Mouse (Mus musculus) spleen, postnatal 36 days (tissue): Measurements from ENCODE around the gene Zfp354a.
"Not testable (repeated sequence)": the region's sequence is repeated elsewhere in the genome, so short reads cannot be mapped to it uniquely, and the experiment has no call there.

Experiments
- DNase-seq, 2 experiments: peaks; one replicate each; pipeline ENCODE4 v3.0.0; 2022; ENCODE audit warnings: low spot score in 2 of 2, mixed read lengths in 1 of 2

Gene Zfp354a

GRCm38 (mm10) chr11:51059151-51059571, at the start of gene Zfp354a:
Zfp354a (plus strand) TSS chr11:51059257.
- DNase-seq: no peak

DNA sequence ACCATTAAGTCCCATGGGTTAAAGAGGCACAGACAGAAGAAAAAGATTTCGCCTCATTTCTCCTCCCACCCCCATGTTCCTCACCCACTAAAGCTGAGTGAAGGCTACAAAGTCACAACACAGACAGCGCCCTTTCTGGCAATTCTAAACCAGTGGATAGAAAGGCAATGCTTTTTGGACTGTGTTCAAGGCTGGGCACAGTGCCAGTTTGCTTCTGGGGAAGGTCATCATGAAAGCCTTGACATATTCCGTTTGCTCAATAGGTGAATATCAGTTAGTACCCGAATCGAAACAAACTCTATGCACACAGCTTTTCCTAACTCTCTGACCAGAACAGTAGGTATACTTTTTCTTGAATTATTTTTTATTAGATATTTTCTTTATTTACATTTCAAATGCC, 47.2 kb upstream of the Zfp354a start:
- no peak for DNase-seq

DNA sequence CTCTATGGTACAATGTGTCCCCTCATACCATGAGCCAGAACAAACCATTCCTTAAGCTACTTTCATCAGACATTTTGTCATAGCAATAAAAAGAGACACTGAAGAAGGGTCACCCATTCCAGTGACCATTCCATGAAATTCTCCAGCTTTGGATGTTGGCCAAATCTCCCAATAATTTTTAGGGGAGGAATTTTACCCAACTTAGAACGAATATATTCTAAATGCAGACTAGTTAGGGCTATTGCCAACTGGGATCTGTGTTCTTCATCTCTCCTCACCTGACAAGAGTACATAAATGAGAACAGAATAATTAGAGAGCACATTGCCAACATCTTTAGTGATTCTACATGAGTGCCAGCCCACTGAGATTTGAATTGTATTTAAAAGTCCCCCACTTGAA, 45.1 kb upstream of the Zfp354a start, which contains the start of gene Olfr54:
Olfr54 (plus strand) TSS at position 301 of the 400 bp plus-strand sequence.
- no peak for DNase-seq

DNA sequence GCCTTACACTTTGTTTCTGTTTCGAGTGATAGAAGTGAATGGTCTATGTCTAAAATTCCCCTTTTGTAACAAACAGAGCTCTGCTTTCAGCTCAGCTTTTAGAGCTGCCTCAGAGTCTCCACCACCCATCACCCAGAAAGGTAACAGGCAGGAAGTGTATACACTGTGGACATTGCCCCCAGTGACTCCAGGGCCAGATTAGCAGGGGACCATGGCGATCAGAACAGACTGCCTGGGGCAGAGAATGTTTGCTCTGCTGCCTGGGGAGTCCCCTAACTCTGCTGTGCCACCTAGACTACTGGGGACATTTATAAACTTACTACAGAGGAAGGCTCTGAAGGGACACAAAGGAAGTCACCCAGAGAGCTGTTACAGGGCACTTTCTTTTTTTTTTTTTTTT, 42.7 kb upstream of the Zfp354a start:
- DNase-seq: no peak

DNA sequence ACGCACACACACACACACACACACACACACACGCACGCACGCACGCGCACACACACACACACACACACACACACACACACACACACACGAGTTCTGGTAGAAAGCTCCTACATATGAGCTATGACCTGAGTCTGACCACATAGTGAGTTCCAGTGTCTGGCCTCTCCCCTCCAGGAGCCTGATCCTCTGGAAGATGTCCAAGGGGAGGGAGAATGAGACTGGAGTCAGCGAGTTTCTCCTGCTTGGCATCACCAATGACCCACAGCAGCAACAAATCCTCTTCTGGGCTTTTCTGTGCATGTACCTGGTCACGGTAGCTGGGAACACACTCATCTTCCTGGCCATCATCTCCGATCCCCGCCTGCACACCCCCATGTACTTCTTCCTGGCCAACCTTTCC, 32.2 kb upstream of the Zfp354a start:
- not testable (repeated sequence) for DNase-seq

DNA sequence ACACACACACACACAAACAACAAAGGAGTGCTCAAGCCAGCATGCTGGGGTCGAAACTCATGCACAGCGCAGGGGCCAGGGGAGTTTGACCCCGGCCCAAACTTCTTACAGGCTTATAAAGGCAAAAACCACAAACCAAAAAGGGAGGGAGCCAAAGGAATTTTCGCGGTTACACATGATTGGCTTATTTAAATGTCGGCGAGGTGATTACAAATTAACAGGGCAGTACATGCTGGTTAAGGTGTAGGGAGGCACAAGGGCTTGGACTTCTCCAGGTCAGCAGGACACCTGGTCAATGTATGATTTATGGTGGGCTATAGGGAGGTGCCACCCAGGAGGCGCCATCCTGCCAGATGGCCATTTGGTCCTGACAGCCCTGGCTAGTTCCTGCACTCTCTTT, 29.7 kb upstream of the Zfp354a start:
- not testable (repeated sequence) for DNase-seq

DNA sequence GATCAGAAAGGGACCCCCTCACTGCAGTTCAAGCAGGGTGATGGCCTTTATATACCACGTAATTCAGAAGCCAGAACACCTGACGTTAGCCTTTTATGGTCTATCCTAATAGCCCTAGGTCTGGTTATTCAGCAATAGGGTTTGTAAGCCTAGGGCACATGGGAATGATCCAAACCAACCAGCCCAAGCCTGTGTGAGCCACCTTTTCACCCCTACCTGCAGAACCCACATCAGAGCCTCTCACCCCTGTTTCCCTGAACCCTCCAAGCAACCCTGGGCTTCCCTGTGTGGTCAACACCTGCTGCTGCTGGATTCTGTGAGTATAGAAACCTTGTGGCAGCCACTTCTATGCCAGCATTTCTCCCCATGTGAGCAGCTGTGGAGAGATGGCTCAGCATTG, 28.8 kb upstream of the Zfp354a start:
- no peak for DNase-seq

DNA sequence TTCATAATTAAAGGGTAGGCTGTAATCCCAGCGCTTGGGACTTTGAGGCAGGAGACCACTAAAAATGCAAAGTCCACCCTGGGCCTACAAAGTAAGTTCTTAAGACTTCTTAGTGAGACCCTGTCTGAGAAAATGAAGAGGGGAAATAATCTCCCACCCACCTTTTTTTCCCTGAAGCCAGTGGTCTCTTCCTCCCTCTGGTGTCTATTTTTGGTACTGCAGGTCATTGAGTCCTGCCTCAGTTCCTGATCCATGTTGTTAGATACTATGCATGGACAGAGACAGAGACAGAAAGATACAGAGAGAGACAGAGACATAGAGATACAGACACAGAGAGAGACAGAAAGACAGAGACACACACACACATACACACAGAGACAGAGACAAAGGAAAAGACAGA, 26.2 kb upstream of the Zfp354a start:
- DNase-seq: no peak

- DNase-seq: not testable (repeated sequence)
Measured at GRCm38 (mm10) chr11:51034141-51034540, 24.9 kb upstream of the Zfp354a start.

DNA sequence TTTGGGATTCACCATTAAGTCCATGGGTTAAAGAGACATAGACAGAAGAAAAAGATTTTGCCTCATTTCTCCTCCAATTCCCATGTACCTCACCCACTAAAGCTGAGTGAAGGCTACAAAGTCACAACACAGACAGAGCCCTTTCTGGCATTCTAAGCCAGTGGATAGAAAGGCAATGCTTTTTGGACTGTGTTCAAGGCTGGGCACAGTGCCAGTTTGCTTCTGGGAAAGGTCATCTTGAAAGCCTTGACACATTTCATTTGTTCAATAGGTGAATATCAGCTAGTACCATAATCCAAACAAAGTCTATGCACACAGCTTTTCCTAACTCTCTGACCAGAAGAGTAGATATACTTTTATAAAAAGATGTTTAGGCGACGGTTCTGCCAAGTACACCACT, 23.1 kb upstream of the Zfp354a start:
- no peak for DNase-seq

- not testable (repeated sequence) for DNase-seq
Measured at GRCm38 (mm10) chr11:51044776-51045175, 14.3 kb upstream of the Zfp354a start.

- not testable (repeated sequence) for DNase-seq
Measured at GRCm38 (mm10) chr11:51047809-51048208, 11.2 kb upstream of the Zfp354a start, which contains the start of gene Olfr1375. Olfr1375 (plus strand) TSS chr11:51048109.

- DNase-seq: no peak
Measured at GRCm38 (mm10) chr11:51051678-51052077, 7.4 kb upstream of the Zfp354a start.

DNA sequence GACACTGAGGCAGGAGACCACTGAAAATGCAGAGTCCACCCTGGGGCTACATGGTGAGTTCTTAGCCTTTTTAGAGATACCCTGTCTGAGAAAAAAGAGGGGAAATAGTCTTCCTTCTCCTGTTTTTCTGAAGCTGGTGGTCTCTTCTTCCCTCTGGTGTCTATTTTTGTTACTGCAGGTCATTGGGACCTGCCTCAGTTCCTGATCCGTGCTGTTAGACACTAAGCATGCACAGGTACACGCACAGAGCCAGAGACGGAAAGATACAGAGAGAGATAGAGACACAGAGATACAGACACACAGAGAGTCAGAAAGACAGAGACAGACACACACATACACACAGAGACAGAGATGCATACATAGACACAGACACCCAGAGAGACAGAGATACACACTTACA, 5.8 kb upstream of the Zfp354a start:
- DNase-seq: no peak

DNA sequence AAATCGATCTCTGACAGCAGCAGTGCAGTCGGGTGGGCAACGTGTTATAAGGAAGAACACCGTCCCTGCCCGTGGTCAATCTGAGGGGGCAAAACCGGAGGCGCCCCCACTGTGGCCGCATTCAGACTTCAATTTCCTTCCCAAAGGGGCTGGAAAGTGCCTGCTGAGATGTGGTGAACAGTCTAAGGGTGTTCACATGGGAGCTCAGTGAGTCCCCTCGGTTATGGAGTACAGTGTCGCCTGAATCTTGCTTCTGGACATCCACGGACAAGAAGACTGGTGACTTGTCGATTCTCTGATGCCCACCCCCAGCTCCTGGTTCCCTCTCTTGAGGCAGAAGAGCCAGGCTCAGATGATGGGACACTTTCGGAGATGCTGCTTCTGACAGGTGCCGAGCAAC, 583 bp downstream of the Zfp354a start:
- no peak for DNase-seq

DNA sequence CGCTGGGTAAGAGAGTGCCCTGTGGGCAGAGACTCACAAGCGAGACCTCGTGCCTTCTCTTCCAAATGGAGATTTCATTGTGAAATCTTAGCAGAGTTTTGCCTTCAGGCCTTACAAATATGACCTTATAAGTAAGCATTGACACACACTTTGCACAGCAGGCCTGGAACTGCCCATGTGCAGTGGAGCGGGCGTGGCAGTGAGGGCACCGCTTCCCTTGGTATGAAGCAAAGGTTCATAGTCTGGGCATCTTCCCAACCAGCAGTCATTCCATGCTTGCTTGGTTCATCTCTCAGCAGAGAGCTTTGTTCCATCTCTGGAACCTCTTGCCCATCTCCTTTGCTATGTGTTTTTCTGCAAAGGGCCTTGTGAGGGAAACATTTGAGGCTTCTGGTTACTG, 1.9 kb downstream of the Zfp354a start:
- no peak for DNase-seq

GRCm38 (mm10) chr11:51063276-51063675, 4.2 kb downstream of the Zfp354a start:
- no peak for DNase-seq

GRCm38 (mm10) chr11:51063841-51064240, 4.8 kb downstream of the Zfp354a start:
- no peak for DNase-seq

DNA sequence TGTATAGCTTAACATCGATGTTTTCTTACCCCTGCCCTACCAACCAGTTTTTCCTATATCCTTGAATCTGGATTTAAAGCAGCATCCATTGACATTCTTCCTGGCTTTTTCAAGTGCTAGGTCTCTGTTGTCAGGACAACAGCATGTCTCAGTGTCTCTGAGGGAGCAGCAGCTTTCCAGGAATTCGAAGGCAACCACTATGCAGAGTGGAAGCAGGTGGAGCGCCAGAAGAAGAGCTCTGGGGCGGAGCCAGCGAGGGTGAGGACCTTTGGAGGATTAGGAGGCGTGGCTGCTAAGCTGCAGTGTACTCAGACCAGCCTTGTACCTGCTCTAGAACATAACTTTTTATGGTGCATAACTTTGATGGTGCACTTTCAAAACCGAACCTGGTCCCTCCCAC, 25.5 kb downstream of the Zfp354a start:
- DNase-seq: no peak

GRCm38 (mm10) chr11:51085269-51085668, 26.2 kb downstream of the Zfp354a start:
- DNase-seq: no peak

DNA sequence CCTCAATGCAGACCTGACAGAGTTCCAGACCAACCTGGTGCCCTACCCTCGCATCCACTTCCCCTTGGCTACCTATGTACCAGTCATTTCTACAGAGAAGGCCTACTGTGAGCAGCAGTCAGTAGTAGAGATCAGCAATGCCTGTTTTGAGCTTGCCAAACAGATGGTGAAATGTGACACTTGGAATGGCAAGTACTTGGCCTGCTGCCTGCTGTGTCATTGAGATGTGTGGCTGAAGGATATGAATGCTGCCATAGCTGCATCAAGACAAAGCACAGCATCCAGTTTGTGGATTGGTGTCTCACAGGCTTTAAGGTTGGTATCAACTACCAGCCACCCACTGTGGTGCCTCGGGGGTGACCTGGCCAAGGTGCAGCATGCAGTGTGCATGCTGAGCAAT, 48.2 kb downstream of the Zfp354a start:
- no peak for DNase-seq

GRCm38 (mm10) chr11:51110621-51111020, 51.6 kb downstream of the Zfp354a start:
- no peak for DNase-seq
